23 mouse cellular contexts compared by ENCODE assay signal in the genomic region with DNA sequence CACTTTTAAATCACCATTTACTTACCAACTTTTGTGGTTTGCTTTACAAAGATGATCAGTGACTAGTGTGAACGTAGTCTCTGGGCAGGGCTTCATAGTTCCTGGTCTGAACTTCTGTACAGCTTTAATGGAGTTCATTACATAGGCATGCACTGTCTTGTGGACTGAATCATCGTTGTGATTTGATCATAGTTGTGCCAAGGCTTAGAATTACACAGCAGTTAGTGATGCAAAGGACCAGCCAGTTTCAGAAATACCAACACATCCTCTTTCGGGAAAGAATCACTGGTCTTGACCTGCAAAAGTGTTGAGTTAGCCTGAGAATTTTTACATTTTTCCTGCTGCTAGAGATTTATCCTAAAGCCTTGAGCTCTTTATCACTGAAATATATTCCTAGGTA.
DNase-seq lines count a peak whose midpoint lies in the region; ATAC-seq and TF ChIP-seq lines count a peak whose summit lies in the region.
"Had no signal": no experiment of that assay in that cellular context is flagged by ENCODE, and none has a peak within 500 bp of the region (broad histone marks: within the 10 kb centered on the region; RNA-seq: fewer than 3 reads in every experiment).

No protein-coding gene starts in this region.

- H3ac ChIP-seq in myocyte (ENCODE audit: control insufficient read depth, insufficient read length), result no peak overlapping the region

- TF ChIP-seq POLR2A in myocyte (IDR thresholded peaks at IDR 0.05; ENCODE audit: insufficient read length, low read depth), result no peak

- no peaks in the 10 kb centered on the region for H3K79me2 ChIP-seq in myocyte (ENCODE audit: control insufficient read depth, insufficient read depth)

- no peaks in the 10 kb centered on the region for H3K27me3 ChIP-seq in myocyte (ENCODE audit: control insufficient read depth, insufficient read depth, insufficient read length)
- H3K27me3 ChIP-seq: embryonic facial prominence, embryonic 12.5 days; forebrain, embryonic 12.5 days had no signal

- peak; percentile 39 for ATAC-seq in megakaryocyte, adult 5-6 weeks (ENCODE audit: poor library complexity, severe bottlenecking)
- ATAC-seq in megakaryocyte progenitor cell, adult 5-6 weeks (replicated peaks; ENCODE audit: poor library complexity), result no peak
- ATAC-seq: forebrain, embryonic 14.5 days; forebrain, embryonic 16.5 days had no signal

- H3K36me3 ChIP-seq in myocyte (ENCODE audit: control insufficient read depth, insufficient read depth), result no peaks in the 10 kb centered on the region
- H3K36me3 ChIP-seq: embryonic facial prominence, embryonic 10.5 days; embryonic facial prominence, embryonic 12.5 days; forebrain, embryonic 10.5 days; forebrain, embryonic 12.5 days had no signal

- no peak overlapping the region for H3K4me2 ChIP-seq in myocyte (ENCODE audit: low read depth)
- H3K4me2 ChIP-seq: embryonic facial prominence, embryonic 12.5 days; forebrain, embryonic 12.5 days had no signal

- no peak overlapping the region for H3K4me3 ChIP-seq in myocyte
- H3K4me3 ChIP-seq: embryonic facial prominence, embryonic 10.5 days; embryonic facial prominence, embryonic 12.5 days; erythroblast, embryonic 14.5 days; forebrain, embryonic 10.5 days; forebrain, embryonic 12.5 days had no signal

- DNase-seq in heart, adult 11 months, result peak; percentile 18
- DNase-seq in heart, adult 18-20 months, result no peak
- peak; percentile 46 for DNase-seq in NIH3T3 (ENCODE audit: low read depth)
- DNase-seq in heart, adult 8-10 months (ENCODE audit: low spot score), result no peak
- no peak for DNase-seq in frontal cortex, postnatal 10 days (ENCODE audit: low spot score in 2 of 2)
- DNase-seq: adrenal gland, adult 8-10 months; adrenal gland, postnatal 14 days; adrenal gland, postnatal 36 days; cerebellum, adult 11-12 months; cerebellum, adult 2 months; cerebellum, adult 9-10 months; cerebellum, postnatal 10 days; cerebellum, postnatal 25 days had no signal

TF ChIP-seq in myocyte, 11 proteins besides CTCF, POLR2A, EP300 and RAD21:
- no peak for TF ChIP-seq USF1 (IDR thresholded peaks at IDR 0.05; ENCODE audit: low read depth)
- TF ChIP-seq TCF3 (IDR thresholded peaks at IDR 0.05; ENCODE audit: insufficient read length, low read depth), result no peak
- TF ChIP-seq MAX (IDR thresholded peaks at IDR 0.05; ENCODE audit: low read depth), result no peak
- peak; percentile 62; the same call in 1 of the 2 replicates for TF ChIP-seq CEBPB (IDR thresholded peaks at IDR 0.05; ENCODE audit: insufficient read depth, poor library complexity, severe bottlenecking)
- TF ChIP-seq REST (IDR thresholded peaks at IDR 0.05; ENCODE audit: insufficient read depth, insufficient read length), result no peak
- no peak for TF ChIP-seq POLR2AphosphoS2 (IDR thresholded peaks at IDR 0.05; ENCODE audit: insufficient read length, low read depth)

Comparison
In these comparisons a context has a peak if more than half of its experiments do, and no peak if none do; other contexts are left out.
1. DNase-seq: peak in heart, adult 11 months (single experiment) and NIH3T3 (single experiment); none in heart, adult 18-20 months (0 of 2), heart, adult 8-10 months (single experiment) and frontal cortex, postnatal 10 days (0 of 2).